Mouse (Mus musculus) kidney, embryonic 14.5 days (tissue): ENCODE data around the gene Dbn1. TPM values are rescaled to one million over a fixed set of nuclear protein-coding genes. Genes with fewer than 3 reads are reported as not detected.

Source experiments
- ATAC-seq: fragments of 200-750 bp; cut with Nextera tagmentation; 2 replicates; pipeline ENCODE4 v1.8.0; 2017; ENCODE audit warnings: moderate number of reproducible peaks, mild to moderate bottlenecking, moderate TSS enrichment, moderate library complexity; ENCODE audit not compliant: low FRiP score, low TSS enrichment
- H3K27ac ChIP-seq: fragments of 300-500 bp; sonication (generic); 2 replicates; pipeline ENCODE4 v1.5.1; 2014; ENCODE audit warnings: low read depth, mild to moderate bottlenecking, low read length, moderate library complexity, mixed read lengths
- H3K27me3 ChIP-seq: fragments of 300-500 bp; sonication (generic); 2 replicates; pipeline ENCODE4 v1.6.1; 2014; ENCODE audit warnings: mild to moderate bottlenecking, low read length; ENCODE audit not compliant: control insufficient read depth, insufficient read depth
- H3K36me3 ChIP-seq: fragments of 300-500 bp; sonication (generic); 2 replicates; pipeline ENCODE4 v1.6.1; 2014; ENCODE audit warnings: low read length, mixed read lengths; ENCODE audit not compliant: control insufficient read depth, insufficient read depth
- H3K4me1 ChIP-seq: fragments of 300-500 bp; sonication (generic); 2 replicates; pipeline ENCODE4 v1.6.1; 2014; ENCODE audit warnings: low read length, mixed read lengths; ENCODE audit not compliant: control insufficient read depth, insufficient read depth
- H3K4me2 ChIP-seq: fragments of 300-500 bp; sonication (generic); replicated peaks from 2 replicates; pipeline ENCODE4 v1.6.1; 2014; ENCODE audit warnings: low read depth, mild to moderate bottlenecking, low read length
- H3K4me3 ChIP-seq: fragments of 300-500 bp; sonication (generic); 2 replicates; pipeline ENCODE4 v1.5.1; 2014; ENCODE audit warnings: mild to moderate bottlenecking, low read length
- H3K9ac ChIP-seq: fragments of 300-500 bp; sonication (generic); 2 replicates; pipeline ENCODE4 v1.6.1; 2014; ENCODE audit warnings: low read depth, mild to moderate bottlenecking, low read length, moderate library complexity
- H3K9me3 ChIP-seq: fragments of 300-500 bp; sonication (generic); 2 replicates; pipeline ENCODE4 v1.6.1; 2016; ENCODE audit warnings: low read length; ENCODE audit not compliant: control insufficient read depth
- WGBS: fragments of 180-500 bp; shearing (Covaris S2); extraction: QIAGEN DNeasy Blood & Tissue Kit; methylation state at CpG from one replicate; pipeline ENCODE4 v1.1.7; 2014; 5-methylcytosine and 5-hydroxymethylcytosine counted together
- polyA plus RNA-seq: library from polyadenylated mRNA; unstranded; fragments of >200 nt; fragmentation: Nextera tagmentation; extraction: Ambion mirVana; gene quantifications from 2 replicates; pipeline ENCODE4 v1.2.1, GENCODE M21; 2014

Dbn1 gene
- polyA plus RNA-seq, 1 experiment from 2014 or later = 164 TPM

GRCm38 (mm10) chr13:55451296-55451695 is 36.6 kb downstream of the Dbn1 start:
- Histone ChIP-seq H3K9me3 (no peaks in the 10 kb centered on the region), H3K36me3 (peaks cover 66% of the 10 kb centered on the region), H3K27ac (no peak overlapping the region), H3K9ac (no peak overlapping the region), H3K27me3 (no peaks in the 10 kb centered on the region), H3K4me1 (peaks cover 14% of the 10 kb centered on the region), H3K4me2 (no peak overlapping the region), H3K4me3 (no peak overlapping the region)
- ATAC-seq = no peak
- 93% methylated on average over 10 of the region's 10 CpGs for WGBS

GRCm38 (mm10) chr13:55450511-55450980 is 37.4 kb downstream of the Dbn1 start:
- Histone ChIP-seq H3K27ac (no peak overlapping the region), H3K4me3 (no peak overlapping the region), H3K9me3 (no peaks in the 10 kb centered on the region), H3K4me2 (no peak overlapping the region), H3K9ac (no peak overlapping the region), H3K36me3 (peaks cover 59% of the 10 kb centered on the region), H3K4me1 (peaks cover 18% of the 10 kb centered on the region), H3K27me3 (no peaks in the 10 kb centered on the region)
- no peak for ATAC-seq
- WGBS = 89% methylated on average over 11 of the region's 11 CpGs

- Histone ChIP-seq H3K4me2 (no peak overlapping the region), H3K27me3 (no peaks in the 10 kb centered on the region), H3K9me3 (no peaks in the 10 kb centered on the region), H3K4me3 (no peak overlapping the region), H3K4me1 (peaks cover 18% of the 10 kb centered on the region), H3K27ac (no peak overlapping the region), H3K9ac (no peak overlapping the region), H3K36me3 (peaks cover 52% of the 10 kb centered on the region)
- WGBS = 93% methylated on average over 17 of the region's 17 CpGs
- no peak for ATAC-seq
These were observed 38.1 kb downstream of the Dbn1 start for GRCm38 (mm10) chr13:55449679-55450441.

- Histone ChIP-seq H3K27ac (no peak overlapping the region), H3K9ac (no peak overlapping the region), H3K9me3 (no peaks in the 10 kb centered on the region), H3K4me2 (no peak overlapping the region), H3K4me1 (peaks cover 18% of the 10 kb centered on the region), H3K36me3 (peaks cover 46% of the 10 kb centered on the region), H3K27me3 (no peaks in the 10 kb centered on the region), H3K4me3 (no peak overlapping the region)
- ATAC-seq = no peak
- 95% methylated on average over 9 of the region's 9 CpGs for WGBS
These were observed 38.7 kb downstream of the Dbn1 start for GRCm38 (mm10) chr13:55449205-55449604.

- no peak overlapping the region for H3K4me3 ChIP-seq
- no peaks in the 10 kb centered on the region for H3K9me3 ChIP-seq
- no peak overlapping the region for H3K9ac ChIP-seq
- ATAC-seq = no peak
- H3K27me3 ChIP-seq = no peaks in the 10 kb centered on the region
- WGBS = 93% methylated on average over 5 of the region's 5 CpGs
- no peak overlapping the region for H3K27ac ChIP-seq
- no peak overlapping the region for H3K4me2 ChIP-seq
- peaks cover 23% of the 10 kb centered on the region for H3K4me1 ChIP-seq
- H3K36me3 ChIP-seq = peaks cover 36% of the 10 kb centered on the region
These were observed 39.8 kb downstream of the Dbn1 start for GRCm38 (mm10) chr13:55448131-55448530.

- H3K4me3 ChIP-seq = no peak overlapping the region
- 43% methylated on average over 3 of the region's 3 CpGs for WGBS
- no peak overlapping the region for H3K27ac ChIP-seq
- H3K9ac ChIP-seq = no peak overlapping the region
- no peaks in the 10 kb centered on the region for H3K27me3 ChIP-seq
- H3K36me3 ChIP-seq = peaks cover 30% of the 10 kb centered on the region
- H3K9me3 ChIP-seq = no peaks in the 10 kb centered on the region
- H3K4me1 ChIP-seq = peaks cover 23% of the 10 kb centered on the region
- ATAC-seq = no peak
- H3K4me2 ChIP-seq = no peak overlapping the region
These were observed 40.4 kb downstream of the Dbn1 start for GRCm38 (mm10) chr13:55447543-55447943.

GRCm38 (mm10) chr13:55446483-55447105 is 41.3 kb downstream of the Dbn1 start:
- Histone ChIP-seq H3K9me3 (no peaks in the 10 kb centered on the region), H3K27me3 (no peaks in the 10 kb centered on the region), H3K4me3 (peak overlapping the region; percentile 88), H3K27ac (no peak overlapping the region), H3K4me1 (peaks cover 23% of the 10 kb centered on the region), H3K4me2 (peak overlapping the region; percentile 80), H3K36me3 (peaks cover 20% of the 10 kb centered on the region), H3K9ac (peak overlapping the region; percentile 96; the same call in 1 of the 2 replicates)
- ATAC-seq = no peak
- 78% methylated on average over 6 of the region's 6 CpGs for WGBS

- Histone ChIP-seq H3K4me3 (peak overlapping the region; percentile 88), H3K36me3 (peaks cover 10% of the 10 kb centered on the region), H3K9me3 (no peaks in the 10 kb centered on the region), H3K9ac (peak overlapping the region; percentile 96), H3K27me3 (no peaks in the 10 kb centered on the region), H3K4me2 (peak overlapping the region; percentile 80), H3K27ac (peak overlapping the region; percentile 91), H3K4me1 (peaks cover 23% of the 10 kb centered on the region)
- peak; percentile 25 for ATAC-seq
- under 1% methylated on average over 46 of the region's 66 CpGs for WGBS
These were observed 42.4 kb downstream of the Dbn1 start for GRCm38 (mm10) chr13:55445361-55446091.
